Mouse (Mus musculus) neural tube, embryonic 12.5 days (tissue): ENCODE results near the gene Ep300. TPM values are rescaled to one million over a fixed set of nuclear protein-coding genes. Genes with fewer than 3 reads are reported as not detected.
"Not testable (repeated sequence)": the region's sequence is repeated elsewhere in the genome, so short reads cannot be mapped to it uniquely, and the experiment has no call there.

Experiments used
- ATAC-seq: fragments of 200-750 bp; cut with Nextera tagmentation; 2 replicates; pipeline ENCODE4 v1.8.0; 2017; ENCODE audit warnings: low read depth, mild to moderate bottlenecking, moderate TSS enrichment, moderate library complexity; ENCODE audit not compliant: low FRiP score
- H3K27ac ChIP-seq: fragments of 300-500 bp; sonication (generic); 2 replicates; pipeline ENCODE4 v1.5.1; 2016
- H3K27me3 ChIP-seq: fragments of 300-500 bp; sonication (generic); replicated peaks from 2 replicates; pipeline ENCODE4 v1.6.1; 2016; ENCODE audit warnings: mild to moderate bottlenecking
- H3K36me3 ChIP-seq: fragments of 300-500 bp; sonication (generic); 2 replicates; pipeline ENCODE4 v1.6.1; 2016; ENCODE audit warnings: mild to moderate bottlenecking
- H3K4me1 ChIP-seq: fragments of 300-500 bp; sonication (generic); 2 replicates; pipeline ENCODE4 v1.6.1; 2016
- H3K4me2 ChIP-seq: fragments of 300-500 bp; sonication (generic); replicated peaks from 2 replicates; pipeline ENCODE4 v1.6.1; 2016; ENCODE audit warnings: mild to moderate bottlenecking
- H3K4me3 ChIP-seq: fragments of 300-500 bp; sonication (generic); 2 replicates; pipeline ENCODE4 v1.5.1; 2016
- H3K9ac ChIP-seq: fragments of 300-500 bp; sonication (generic); 2 replicates; pipeline ENCODE4 v1.6.1; 2016; ENCODE audit warnings: mild to moderate bottlenecking
- H3K9me3 ChIP-seq: fragments of 300-500 bp; sonication (generic); 2 replicates; pipeline ENCODE4 v1.6.1; 2016; ENCODE audit warnings: mild to moderate bottlenecking
- WGBS: fragments of 180-500 bp; shearing (Covaris S2); methylation state at CpG from one replicate; pipeline ENCODE4 v1.1.7; 2016; 5-methylcytosine and 5-hydroxymethylcytosine counted together
- polyA plus RNA-seq: library from polyadenylated mRNA; unstranded; fragments of >200 nt; fragmentation: Nextera tagmentation; extraction: Ambion mirVana; gene quantifications from 2 replicates; pipeline ENCODE4 v1.2.1, GENCODE M21; 2016

The Ep300 gene
- polyA plus RNA-seq, 1 experiment from 2014 or later: 30.7 TPM

DNA sequence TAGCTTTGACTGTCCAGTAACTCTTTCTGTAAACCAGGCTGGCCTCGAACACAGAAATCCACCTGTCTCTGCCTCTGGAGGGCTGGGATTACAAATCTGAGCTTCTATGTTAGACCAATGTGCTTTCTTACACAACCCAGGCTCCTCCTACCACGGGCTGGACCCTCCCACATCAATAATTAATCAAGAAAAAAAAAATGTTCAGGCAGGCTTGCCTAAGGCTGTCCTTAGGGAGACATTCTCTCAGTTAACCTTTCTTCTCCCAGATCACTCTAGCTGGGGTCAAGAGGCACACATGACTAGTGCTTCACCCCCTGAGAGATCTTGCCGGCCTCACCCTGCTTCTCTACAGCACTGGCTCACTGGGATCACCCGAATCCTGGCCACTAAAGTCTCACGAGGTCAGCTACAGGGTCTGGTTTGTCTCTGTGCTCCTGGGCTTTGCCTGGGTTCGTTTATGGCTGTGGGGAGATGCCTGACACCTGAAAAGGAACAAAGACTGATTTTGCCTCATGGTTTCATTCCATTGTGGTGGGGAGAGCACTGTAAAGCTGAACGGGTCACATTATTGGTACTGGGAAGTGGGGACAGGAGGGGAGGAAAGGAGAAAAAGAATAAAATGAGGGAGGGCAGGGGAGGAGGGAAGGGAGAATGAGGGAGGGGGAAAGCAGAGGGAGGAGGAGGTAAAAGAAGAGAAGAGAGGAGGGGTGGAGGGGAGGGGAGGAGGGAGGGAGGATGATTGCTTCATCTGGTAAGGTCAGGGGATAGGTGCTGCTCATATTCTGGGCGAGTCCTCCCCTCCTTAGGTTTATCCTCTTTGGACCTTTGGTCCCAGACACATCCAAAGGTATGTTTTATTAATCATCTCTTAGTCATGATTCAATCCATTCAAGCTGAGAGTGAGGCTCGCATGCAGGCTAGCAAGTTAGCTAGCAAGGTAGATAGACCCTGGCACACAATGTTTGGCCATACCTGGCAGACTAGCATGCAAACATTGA is 22.4 kb upstream of the Ep300 start:
- ATAC-seq: no peak
- Histone ChIP-seq H3K9me3 (no peaks in the 10 kb centered on the region), H3K9ac (no peak overlapping the region), H3K4me2 (peak overlapping the region; percentile 5; the same call in 1 of the 2 replicates), H3K27me3 (no peaks in the 10 kb centered on the region), H3K27ac (no peak overlapping the region), H3K4me3 (no peak overlapping the region), H3K36me3 (no peaks in the 10 kb centered on the region), H3K4me1 (no peaks in the 10 kb centered on the region)
- 34% methylated on average over 9 of the region's 9 CpGs for WGBS

DNA sequence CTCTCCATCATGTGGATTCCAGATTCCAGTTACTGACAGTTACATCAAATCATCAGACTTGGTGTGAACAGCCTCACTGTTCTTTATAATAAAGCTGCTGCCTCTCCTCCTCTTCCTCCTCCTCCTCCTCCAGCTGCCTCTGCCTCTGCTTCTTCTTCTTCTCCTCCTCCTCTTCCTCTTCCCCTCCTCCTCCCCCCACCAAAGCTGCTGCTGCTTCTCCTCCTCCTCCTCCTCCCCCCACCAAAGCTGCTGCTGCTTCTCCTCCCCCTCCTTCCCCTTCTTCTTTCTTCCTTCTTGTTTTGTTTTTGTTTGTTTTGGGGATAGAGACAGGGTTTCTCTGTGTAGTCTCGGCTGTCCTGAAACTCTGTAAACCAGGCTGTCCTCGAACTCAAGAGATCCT is 17.1 kb upstream of the Ep300 start:
- WGBS: 41% methylated on average over 2 of the region's 2 CpGs
- no peaks in the 10 kb centered on the region for H3K27me3 ChIP-seq
- H3K4me3 ChIP-seq: no peak overlapping the region
- no peak overlapping the region for H3K4me2 ChIP-seq
- no peaks in the 10 kb centered on the region for H3K4me1 ChIP-seq
- no peak overlapping the region for H3K27ac ChIP-seq
- no peaks in the 10 kb centered on the region for H3K9me3 ChIP-seq
- ATAC-seq: no peak
- H3K9ac ChIP-seq: no peak overlapping the region
- H3K36me3 ChIP-seq: no peaks in the 10 kb centered on the region

GRCm38 (mm10) chr15:81568592-81568991 is 16.6 kb upstream of the Ep300 start:
- Histone ChIP-seq H3K4me2 (no peak overlapping the region), H3K36me3 (no peaks in the 10 kb centered on the region), H3K27me3 (no peaks in the 10 kb centered on the region), H3K9me3 (no peaks in the 10 kb centered on the region), H3K4me3 (no peak overlapping the region), H3K9ac (no peak overlapping the region), H3K27ac (no peak overlapping the region), H3K4me1 (no peaks in the 10 kb centered on the region)
- WGBS: 76% methylated on average over 1 of the region's 2 CpGs
- ATAC-seq: no peak

DNA sequence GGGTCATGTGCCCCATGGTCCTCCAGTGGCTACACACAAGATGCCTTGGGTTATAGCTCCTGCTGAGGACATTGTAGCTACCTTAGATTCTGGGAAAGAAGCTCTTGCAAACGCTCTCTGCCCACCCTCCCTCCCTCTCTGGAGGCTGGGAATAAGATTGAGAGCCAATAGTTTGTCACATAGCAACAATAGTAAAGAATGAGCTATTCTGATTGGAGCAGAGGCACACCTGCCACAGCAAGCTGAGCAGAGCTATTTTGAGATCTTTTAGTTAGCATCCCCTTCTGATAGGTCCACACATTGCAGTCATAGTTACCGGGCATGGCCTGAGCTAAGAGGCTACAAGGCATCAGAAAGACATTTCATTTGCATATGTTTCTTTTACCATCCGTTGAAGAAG is 8.2 kb upstream of the Ep300 start:
- H3K4me2 ChIP-seq: no peak overlapping the region
- H3K27me3 ChIP-seq: no peaks in the 10 kb centered on the region
- no peak overlapping the region for H3K27ac ChIP-seq
- no peaks in the 10 kb centered on the region for H3K9me3 ChIP-seq
- no peaks in the 10 kb centered on the region for H3K36me3 ChIP-seq
- no peak for ATAC-seq
- H3K4me1 ChIP-seq: no peaks in the 10 kb centered on the region
- 17% methylated on average over 3 of the region's 3 CpGs for WGBS
- H3K4me3 ChIP-seq: no peak overlapping the region
- H3K9ac ChIP-seq: no peak overlapping the region

- no peaks in the 10 kb centered on the region for H3K36me3 ChIP-seq
- H3K9me3 ChIP-seq: no peaks in the 10 kb centered on the region
- H3K4me2 ChIP-seq: no peak overlapping the region
- no peak overlapping the region for H3K9ac ChIP-seq
- H3K27me3 ChIP-seq: no peaks in the 10 kb centered on the region
- no peak overlapping the region for H3K4me3 ChIP-seq
- ATAC-seq: no peak
- no peaks in the 10 kb centered on the region for H3K4me1 ChIP-seq
- 90% methylated on average over 7 of the region's 7 CpGs for WGBS
- H3K27ac ChIP-seq: no peak overlapping the region
Measured at GRCm38 (mm10) chr15:81577743-81578165, 7.4 kb upstream of the Ep300 start.

GRCm38 (mm10) chr15:81584466-81584865 is 685 bp upstream of the Ep300 start:
- Histone ChIP-seq H3K4me3 (peak overlapping the region; percentile 99), H3K4me2 (peak overlapping the region; percentile 83), H3K4me1 (peaks cover 15% of the 10 kb centered on the region), H3K9me3 (no peaks in the 10 kb centered on the region), H3K27ac (no peak overlapping the region), H3K9ac (peak overlapping the region; percentile 46; the same call in 1 of the 2 replicates), H3K27me3 (no peaks in the 10 kb centered on the region), H3K36me3 (no peaks in the 10 kb centered on the region)
- WGBS: 19% methylated on average over 3 of the region's 3 CpGs
- no peak for ATAC-seq

DNA sequence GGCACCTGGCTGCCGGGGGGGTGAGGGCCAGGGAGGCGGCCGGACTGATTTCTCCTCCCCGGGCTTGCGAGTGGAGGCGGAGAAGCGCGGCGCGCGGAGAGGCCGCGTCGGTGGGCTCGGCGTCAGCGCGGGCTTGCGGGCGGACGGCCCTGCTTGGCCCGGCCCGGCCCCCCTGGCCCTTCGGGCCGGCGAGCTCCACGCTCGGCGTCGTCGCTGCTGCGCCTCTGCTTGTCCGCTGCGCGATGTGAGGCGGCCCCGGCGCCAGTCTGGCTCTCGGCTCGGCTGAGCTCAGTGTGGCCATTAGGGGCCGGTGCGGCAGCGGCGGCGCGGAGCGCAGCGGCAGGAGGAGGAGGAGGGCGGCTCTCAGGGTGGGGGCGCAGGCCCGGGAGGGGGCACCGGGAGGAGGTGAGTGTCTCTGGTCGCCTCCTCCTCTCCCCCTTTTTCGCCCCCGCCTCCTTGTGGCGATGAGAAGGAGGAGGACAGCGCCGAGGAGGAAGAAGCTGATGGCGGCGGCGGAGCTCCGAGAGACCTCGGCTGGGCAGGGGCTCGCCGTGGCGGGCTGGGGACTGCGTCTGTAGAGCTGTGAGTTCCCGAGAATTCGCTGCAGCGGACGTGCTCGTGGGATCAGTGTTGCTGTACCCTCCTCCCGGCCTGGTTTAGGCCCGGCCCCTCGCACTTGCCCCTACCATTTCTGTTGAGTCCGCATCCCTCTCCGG is 753 bp downstream of the Ep300 start:
- peaks cover 18% of the 10 kb centered on the region for H3K4me1 ChIP-seq
- ATAC-seq: peak; percentile 72
- peaks cover 7% of the 10 kb centered on the region; the same call in 1 of the 2 replicates for H3K36me3 ChIP-seq
- no peaks in the 10 kb centered on the region for H3K9me3 ChIP-seq
- peak overlapping the region; percentile 83 for H3K4me2 ChIP-seq
- H3K27ac ChIP-seq: peak overlapping the region; percentile 100
- peak overlapping the region; percentile 99 for H3K4me3 ChIP-seq
- no peaks in the 10 kb centered on the region for H3K27me3 ChIP-seq
- under 1% methylated on average over 68 of the region's 77 CpGs for WGBS
- peak overlapping the region; percentile 100 for H3K9ac ChIP-seq

DNA sequence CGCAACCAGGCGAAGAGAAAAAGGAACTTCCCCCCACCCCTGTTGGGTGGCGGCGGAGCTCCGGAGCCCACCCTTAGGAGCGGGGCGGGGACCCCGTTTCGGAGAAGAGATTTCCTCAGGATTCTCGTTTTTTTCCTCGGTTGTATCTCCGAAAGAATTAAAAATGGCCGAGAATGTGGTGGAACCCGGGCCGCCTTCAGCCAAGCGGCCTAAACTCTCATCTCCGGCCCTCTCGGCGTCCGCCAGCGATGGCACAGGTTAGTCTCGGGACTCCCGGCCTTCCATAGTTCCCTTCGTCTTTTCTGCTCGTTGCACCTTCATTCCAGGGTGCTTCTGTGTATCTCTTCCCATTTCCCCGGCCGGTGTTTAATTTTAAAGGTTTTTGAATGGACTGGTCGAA is 1.3 kb downstream of the Ep300 start:
- under 1% methylated on average over 28 of the region's 28 CpGs for WGBS
- H3K27me3 ChIP-seq: no peaks in the 10 kb centered on the region
- H3K36me3 ChIP-seq: peaks cover 7% of the 10 kb centered on the region; the same call in 1 of the 2 replicates
- peak overlapping the region; percentile 100 for H3K27ac ChIP-seq
- ATAC-seq: no peak
- peaks cover 18% of the 10 kb centered on the region for H3K4me1 ChIP-seq
- no peaks in the 10 kb centered on the region for H3K9me3 ChIP-seq
- H3K9ac ChIP-seq: peak overlapping the region; percentile 100
- peak overlapping the region; percentile 99 for H3K4me3 ChIP-seq
- peak overlapping the region; percentile 83 for H3K4me2 ChIP-seq

GRCm38 (mm10) chr15:81587686-81588085 is 2.5 kb downstream of the Ep300 start:
- Histone ChIP-seq H3K4me3 (peak overlapping the region; percentile 99), H3K27me3 (no peaks in the 10 kb centered on the region), H3K9me3 (no peaks in the 10 kb centered on the region), H3K27ac (no peak overlapping the region), H3K36me3 (peaks cover 10% of the 10 kb centered on the region), H3K9ac (peak overlapping the region; percentile 100), H3K4me2 (peak overlapping the region; percentile 83), H3K4me1 (peaks cover 18% of the 10 kb centered on the region)
- WGBS: 49% methylated on average over 2 of the region's 2 CpGs
- ATAC-seq: no peak

- no peak overlapping the region for H3K9ac ChIP-seq
- no peak for ATAC-seq
- no peaks in the 10 kb centered on the region for H3K9me3 ChIP-seq
- no peak overlapping the region for H3K27ac ChIP-seq
- H3K4me2 ChIP-seq: no peak overlapping the region
- peaks cover 3% of the 10 kb centered on the region; the same call in 1 of the 2 replicates for H3K4me1 ChIP-seq
- 97% methylated on average over 3 of the region's 3 CpGs for WGBS
- no peaks in the 10 kb centered on the region for H3K27me3 ChIP-seq
- peaks cover 15% of the 10 kb centered on the region for H3K36me3 ChIP-seq
- no peak overlapping the region for H3K4me3 ChIP-seq
Measured at GRCm38 (mm10) chr15:81594146-81594696, 9.1 kb downstream of the Ep300 start.

DNA sequence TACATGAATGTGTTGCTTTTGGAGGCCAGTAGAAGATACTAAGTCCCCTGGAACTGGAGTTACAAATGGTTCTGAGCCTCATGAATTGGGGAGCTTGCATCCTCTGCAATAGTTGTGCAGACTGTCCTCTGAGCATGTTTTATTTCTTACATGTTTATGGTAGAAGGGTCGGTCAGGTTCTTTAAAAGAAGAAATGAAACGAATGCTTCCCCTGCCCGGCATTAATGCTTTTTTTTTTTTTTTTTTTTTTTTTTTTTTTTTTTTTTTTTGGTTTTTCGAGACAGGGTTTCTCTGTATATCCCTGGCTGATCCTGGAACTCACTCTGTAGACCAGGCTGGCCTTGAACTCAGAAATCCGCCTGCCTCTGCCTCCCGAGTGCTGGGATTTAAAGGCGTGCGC is 13.6 kb downstream of the Ep300 start:
- H3K36me3 ChIP-seq: peaks cover 20% of the 10 kb centered on the region
- not testable (repeated sequence) for H3K9me3 ChIP-seq, H3K4me3 ChIP-seq, H3K9ac ChIP-seq, H3K27ac ChIP-seq, H3K4me1 ChIP-seq, H3K27me3 ChIP-seq, H3K4me2 ChIP-seq, ATAC-seq
- 88% methylated on average over 8 of the region's 8 CpGs for WGBS

- H3K4me1 ChIP-seq: no peaks in the 10 kb centered on the region
- ATAC-seq: no peak
- no peak overlapping the region for H3K4me2 ChIP-seq
- H3K27ac ChIP-seq: no peak overlapping the region
- H3K4me3 ChIP-seq: no peak overlapping the region
- peaks cover 52% of the 10 kb centered on the region for H3K36me3 ChIP-seq
- H3K27me3 ChIP-seq: no peaks in the 10 kb centered on the region
- WGBS: 91% methylated on average over 1 of the region's 1 CpGs
- no peaks in the 10 kb centered on the region for H3K9me3 ChIP-seq
- H3K9ac ChIP-seq: no peak overlapping the region
Measured at GRCm38 (mm10) chr15:81605241-81605640, 20.1 kb downstream of the Ep300 start.
